Mouse (Mus musculus) intestine, embryonic 14.5 days (tissue): Measurements from ENCODE around the gene Frs2. TPM values are rescaled to one million over a fixed set of nuclear protein-coding genes. Genes with fewer than 3 reads are reported as not detected.

ENCODE experiments used
- ATAC-seq: fragments of 200-750 bp; cut with Nextera tagmentation; replicated peaks from 2 replicates; pipeline ENCODE4 v1.8.0; 2017; ENCODE audit warnings: low read depth, moderate number of reproducible peaks, moderate TSS enrichment, moderate library complexity; ENCODE audit not compliant: low FRiP score, low TSS enrichment
- DNase-seq: peaks from one replicate; pipeline ENCODE4 v3.0.0-alpha.2; 2018; ENCODE audit warnings: low spot score
- H3K27ac ChIP-seq: fragments of 300-500 bp; sonication (generic); 2 replicates; pipeline ENCODE4 v1.5.1; 2014; ENCODE audit warnings: low read depth, mild to moderate bottlenecking, control low read depth
- H3K27me3 ChIP-seq: fragments of 300-500 bp; sonication (generic); replicated peaks from 2 replicates; pipeline ENCODE4 v1.6.1; 2014; ENCODE audit warnings: low read length, control low read depth; ENCODE audit not compliant: control insufficient read depth, insufficient read depth
- H3K36me3 ChIP-seq: fragments of 300-500 bp; sonication (generic); 2 replicates; pipeline ENCODE4 v1.6.1; 2014; ENCODE audit warnings: low read length, control low read depth; ENCODE audit not compliant: control insufficient read depth, insufficient read depth
- H3K4me1 ChIP-seq: fragments of 300-500 bp; sonication (generic); replicated peaks from 2 replicates; pipeline ENCODE4 v1.6.1; 2014; ENCODE audit warnings: low read length, control low read depth, mixed read lengths; ENCODE audit not compliant: control insufficient read depth, insufficient read depth
- H3K4me2 ChIP-seq: fragments of 300-500 bp; sonication (generic); 2 replicates; pipeline ENCODE4 v1.6.1; 2014; ENCODE audit warnings: low read length
- H3K4me3 ChIP-seq: fragments of 300-500 bp; sonication (generic); 2 replicates; pipeline ENCODE4 v1.5.1; 2014; ENCODE audit warnings: low read depth, low read length, control low read depth, mixed read lengths
- H3K9ac ChIP-seq: fragments of 300-500 bp; sonication (generic); 2 replicates; pipeline ENCODE4 v1.6.1; 2014; ENCODE audit warnings: mild to moderate bottlenecking, low read length
- H3K9me3 ChIP-seq: fragments of 300-500 bp; sonication (generic); 2 replicates; pipeline ENCODE4 v1.6.1; 2016; ENCODE audit warnings: low read length, control low read depth; ENCODE audit not compliant: control insufficient read depth
- WGBS: fragments of 180-500 bp; shearing (Covaris S2); extraction: QIAGEN DNeasy Blood & Tissue Kit; methylation state at CpG from one replicate; pipeline ENCODE4 v1.1.7; 2014; 5-methylcytosine and 5-hydroxymethylcytosine counted together
- polyA plus RNA-seq: library from polyadenylated mRNA; unstranded; fragments of >200 nt; fragmentation: Nextera tagmentation; extraction: Ambion mirVana; gene quantifications from 2 replicates; pipeline ENCODE4 v1.2.1, GENCODE M21; 2014

Frs2 gene
- polyA plus RNA-seq, 1 experiment from 2014 or later, result 28.0 TPM

- H3K27ac ChIP-seq, result no peak overlapping the region
- no peak overlapping the region for H3K9ac ChIP-seq
- no peaks in the 10 kb centered on the region for H3K9me3 ChIP-seq
- no peak overlapping the region for H3K4me2 ChIP-seq
- no peaks in the 10 kb centered on the region for H3K27me3 ChIP-seq
- H3K4me1 ChIP-seq, result 0 out of 2 replicates have a peak, but pooled peaks cover 6% of the 10 kb centered on the region
- no peak for DNase-seq
- no peak overlapping the region for H3K4me3 ChIP-seq
- no peaks in the 10 kb centered on the region for H3K36me3 ChIP-seq
- 73% methylated on average over 3 of the region's 3 CpGs for WGBS
- 0 out of 2 replicates have a peak, but pooled peaks have one; percentile 22 for ATAC-seq
Measured at GRCm38 (mm10) chr10:117121448-117121847, 26.9 kb downstream of the Frs2 start.

GRCm38 (mm10) chr10:117120051-117120666, 28.2 kb downstream of the Frs2 start:
- DNase-seq (no peak), ATAC-seq (no peak)
- Histone ChIP-seq H3K36me3 (no peaks in the 10 kb centered on the region), H3K4me2 (no peak overlapping the region), H3K27ac (no peak overlapping the region), H3K4me1 (peaks cover 12% of the 10 kb centered on the region; the same call in 1 of the 2 replicates), H3K4me3 (no peak overlapping the region), H3K9me3 (no peaks in the 10 kb centered on the region), H3K9ac (no peak overlapping the region), H3K27me3 (no peaks in the 10 kb centered on the region)
- 88% methylated on average over 7 of the region's 7 CpGs for WGBS

GRCm38 (mm10) chr10:117119531-117119930, 28.8 kb downstream of the Frs2 start:
- Histone ChIP-seq H3K9ac (no peak overlapping the region), H3K4me2 (no peak overlapping the region), H3K9me3 (no peaks in the 10 kb centered on the region), H3K4me1 (peaks cover 12% of the 10 kb centered on the region; the same call in 1 of the 2 replicates), H3K27me3 (no peaks in the 10 kb centered on the region), H3K4me3 (no peak overlapping the region), H3K36me3 (no peaks in the 10 kb centered on the region), H3K27ac (no peak overlapping the region)
- ATAC-seq (no peak), DNase-seq (no peak)
- 69% methylated on average over 11 of the region's 11 CpGs for WGBS

GRCm38 (mm10) chr10:117118421-117118831, 29.9 kb downstream of the Frs2 start:
- ATAC-seq, result no peak
- DNase-seq, result no peak
- 65% methylated on average over 7 of the region's 7 CpGs for WGBS

GRCm38 (mm10) chr10:117115652-117116051, 32.7 kb downstream of the Frs2 start:
- no peak overlapping the region for H3K4me2 ChIP-seq
- ATAC-seq (no peak), DNase-seq (no peak)
- 65% methylated on average over 3 of the region's 3 CpGs for WGBS
- no peak overlapping the region for H3K27ac ChIP-seq
- H3K9ac ChIP-seq, result no peak overlapping the region
- H3K4me1 ChIP-seq, result peaks cover 23% of the 10 kb centered on the region
- H3K4me3 ChIP-seq, result no peak overlapping the region
- H3K9me3 ChIP-seq, result no peaks in the 10 kb centered on the region
- H3K36me3 ChIP-seq, result no peaks in the 10 kb centered on the region
- H3K27me3 ChIP-seq, result no peaks in the 10 kb centered on the region

More at GRCm38 (mm10) chr10:117118421-117118831, 29.9 kb downstream of the Frs2 start:
- Histone ChIP-seq H3K27me3 (no peaks in the 10 kb centered on the region), H3K9ac (no peak overlapping the region), H3K27ac (no peak overlapping the region), H3K9me3 (no peaks in the 10 kb centered on the region), H3K4me2 (no peak overlapping the region), H3K36me3 (no peaks in the 10 kb centered on the region), H3K4me3 (no peak overlapping the region), H3K4me1 (peaks cover 12% of the 10 kb centered on the region; the same call in 1 of the 2 replicates)

GRCm38 (mm10) chr10:117112545-117112944, 35.8 kb downstream of the Frs2 start:
- Histone ChIP-seq H3K4me3 (no peak overlapping the region), H3K4me2 (no peak overlapping the region), H3K9ac (no peak overlapping the region), H3K27me3 (no peaks in the 10 kb centered on the region), H3K4me1 (peaks cover 22% of the 10 kb centered on the region), H3K36me3 (no peaks in the 10 kb centered on the region), H3K27ac (no peak overlapping the region), H3K9me3 (no peaks in the 10 kb centered on the region)
- ATAC-seq (no peak), DNase-seq (no peak)
- WGBS, result 53% methylated on average over 2 of the region's 2 CpGs

GRCm38 (mm10) chr10:117111455-117111854, 36.9 kb downstream of the Frs2 start:
- WGBS, result 65% methylated on average over 7 of the region's 7 CpGs
- no peaks in the 10 kb centered on the region for H3K9me3 ChIP-seq
- H3K4me1 ChIP-seq, result peaks cover 26% of the 10 kb centered on the region
- no peaks in the 10 kb centered on the region for H3K36me3 ChIP-seq
- no peaks in the 10 kb centered on the region for H3K27me3 ChIP-seq
- no peak overlapping the region for H3K4me3 ChIP-seq
- DNase-seq (no peak), ATAC-seq (no peak)
- no peak overlapping the region for H3K4me2 ChIP-seq
- no peak overlapping the region for H3K27ac ChIP-seq
- H3K9ac ChIP-seq, result no peak overlapping the region

- no peak overlapping the region; the same call in 1 of the 2 replicates for H3K27ac ChIP-seq
- WGBS, result 59% methylated on average over 3 of the region's 3 CpGs
- no peak overlapping the region for H3K4me3 ChIP-seq
- H3K9me3 ChIP-seq, result no peaks in the 10 kb centered on the region
- peaks cover 29% of the 10 kb centered on the region for H3K4me1 ChIP-seq
- no peak for ATAC-seq
- no peak overlapping the region for H3K4me2 ChIP-seq
- H3K27me3 ChIP-seq, result no peaks in the 10 kb centered on the region
- DNase-seq, result no peak
- no peaks in the 10 kb centered on the region for H3K36me3 ChIP-seq
- no peak overlapping the region for H3K9ac ChIP-seq
Measured at GRCm38 (mm10) chr10:117110271-117110670, 38.1 kb downstream of the Frs2 start.

GRCm38 (mm10) chr10:117106686-117107085, 41.6 kb downstream of the Frs2 start:
- no peak overlapping the region for H3K4me3 ChIP-seq
- peaks cover 24% of the 10 kb centered on the region for H3K4me1 ChIP-seq
- H3K9me3 ChIP-seq, result no peaks in the 10 kb centered on the region
- ATAC-seq (no peak), DNase-seq (no peak)
- no peaks in the 10 kb centered on the region for H3K27me3 ChIP-seq
- H3K4me2 ChIP-seq, result no peak overlapping the region
- no peaks in the 10 kb centered on the region for H3K36me3 ChIP-seq
- H3K27ac ChIP-seq, result peak overlapping the region; percentile 33; the same call in 1 of the 2 replicates
- H3K9ac ChIP-seq, result no peak overlapping the region
- 9% methylated on average over 3 of the region's 3 CpGs for WGBS
